Mouse (Mus musculus): ENCODE measurements around the gene Ddt.

DNA sequence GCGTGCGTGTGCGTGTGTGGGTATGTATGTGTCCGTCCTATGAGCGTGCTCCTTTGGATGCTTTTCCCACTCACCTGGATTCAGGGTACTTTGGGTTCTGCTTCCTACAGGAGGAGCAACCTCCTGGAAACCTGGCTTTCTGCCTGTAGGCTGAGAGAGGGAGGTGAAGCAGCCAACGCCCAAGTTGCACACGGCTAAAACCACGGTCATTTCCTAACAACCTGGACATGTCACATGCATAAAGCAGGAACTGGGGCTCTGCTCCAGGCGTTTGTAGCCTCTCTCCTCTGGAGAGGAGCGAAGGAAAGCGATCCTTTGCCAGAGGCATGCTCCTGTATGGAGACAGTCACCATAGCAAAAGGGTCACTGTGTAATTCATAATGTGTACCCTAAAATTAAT lies 16.5 kb downstream of the Ddt start:
- TF ChIP-seq CTCF (IDR thresholded peaks at IDR 0.05; ENCODE audit: insufficient read depth, low read depth, low read length) (no peak), POLR2A (IDR thresholded peaks at IDR 0.05; ENCODE audit: insufficient read depth, low read depth, low read length) (no peak)

Measured in olfactory bulb, adult 2 months (tissue).